Mouse (Mus musculus) R1 (cell line): Measurements from ENCODE around the gene Zswim4.

Experiments used
- DNase-seq: peaks from one replicate; pipeline ENCODE4 v3.0.0-alpha.2; 2018; ENCODE audit warnings: low read depth, low spot score

Gene Zswim4

GRCm38 (mm10) chr8:84200126-84200555 lies 36.7 kb downstream of the Zswim4 start:
- DNase-seq: no peak

GRCm38 (mm10) chr8:84199348-84200125 lies 37.3 kb downstream of the Zswim4 start:
- no peak for DNase-seq

DNA sequence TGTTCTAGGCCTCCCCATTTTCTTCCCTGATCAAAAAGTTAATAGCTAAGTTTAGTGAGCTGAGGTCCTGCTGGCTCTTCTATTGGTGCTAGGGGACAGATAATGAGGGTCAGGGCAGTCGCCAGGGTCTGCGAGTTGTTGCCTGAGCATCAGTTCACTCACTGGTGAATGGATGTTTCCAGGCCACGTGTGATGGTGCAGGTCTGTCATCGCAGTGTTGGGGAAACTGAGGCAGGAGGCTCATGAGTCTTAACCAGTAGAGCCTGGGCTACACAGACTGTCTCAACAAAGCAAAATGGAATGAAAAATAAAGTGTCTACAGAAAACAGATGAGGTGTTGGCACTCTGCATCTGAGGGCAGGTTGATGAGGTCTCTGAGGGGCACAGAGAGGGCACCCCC lies 38.0 kb downstream of the Zswim4 start:
- DNase-seq: no peak

DNA sequence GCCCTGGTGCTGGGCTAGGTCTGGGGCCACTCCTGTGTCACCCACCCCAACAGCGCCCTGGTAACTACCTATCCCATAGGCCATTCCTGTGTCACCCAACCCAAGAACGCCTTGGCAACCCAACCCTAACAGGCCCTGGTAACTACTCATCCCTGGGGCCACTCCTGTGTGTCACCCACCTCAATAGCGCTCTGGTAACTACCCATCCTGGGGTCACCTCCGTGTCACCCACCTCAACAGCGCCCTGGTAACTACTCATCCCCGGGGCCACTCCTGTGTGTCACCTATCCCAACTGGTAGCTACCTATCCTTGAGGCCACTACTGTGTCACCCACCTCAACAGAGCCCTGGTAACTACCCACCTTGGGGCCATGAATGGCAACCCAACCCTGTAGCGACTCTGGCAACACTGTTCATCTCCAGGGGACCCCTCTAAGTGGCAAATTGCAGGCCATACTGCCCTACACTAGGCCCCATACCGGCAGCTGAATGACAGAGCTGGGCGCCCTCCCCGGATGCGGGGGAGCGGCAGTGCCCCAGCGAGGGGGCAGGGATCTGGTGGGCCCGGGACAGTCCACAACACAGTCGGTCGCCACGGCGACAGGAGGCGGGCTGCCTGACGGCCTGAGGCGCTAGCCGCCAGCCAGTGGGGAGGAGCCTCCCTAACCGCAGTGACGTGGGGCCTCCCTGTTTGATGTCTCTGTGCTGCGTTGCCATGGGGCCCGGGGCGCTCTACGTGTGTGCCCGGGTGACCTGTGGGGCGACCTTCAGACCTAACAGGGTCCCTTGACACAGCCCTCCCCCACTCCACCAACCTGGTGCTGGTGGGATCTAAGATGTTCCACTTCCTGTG lies 38.7 kb downstream of the Zswim4 start:
- DNase-seq: peak; percentile 95

- DNase-seq: peak; percentile 98
Measured at GRCm38 (mm10) chr8:84197141-84197921, 39.5 kb downstream of the Zswim4 start.

DNA sequence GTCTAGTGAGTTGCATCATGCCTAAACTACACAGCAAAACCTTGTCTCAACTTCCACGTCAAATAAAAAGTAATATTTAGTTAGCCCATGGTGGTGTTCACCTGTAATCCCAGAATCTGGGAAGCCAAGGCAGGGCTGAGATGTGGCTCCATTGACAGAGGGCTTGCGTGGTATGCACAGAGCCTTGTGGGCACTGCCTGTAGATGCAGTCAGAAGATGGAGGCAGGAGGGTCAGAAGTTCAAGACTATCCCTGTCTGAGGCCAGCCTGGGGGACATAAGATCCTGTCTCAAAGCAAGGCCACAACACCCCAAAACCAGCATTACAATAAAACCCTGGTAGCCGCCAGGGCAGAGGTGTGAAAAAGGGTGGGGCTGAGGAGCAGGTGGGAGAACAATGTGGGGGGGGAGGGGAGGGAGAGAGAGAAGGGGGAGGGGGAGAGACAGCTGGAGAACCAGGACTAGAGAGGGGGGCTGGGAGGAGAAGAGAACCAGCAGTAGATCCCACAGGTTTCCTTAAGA lies 42.6 kb downstream of the Zswim4 start:
- peak; percentile 99 for DNase-seq

DNA sequence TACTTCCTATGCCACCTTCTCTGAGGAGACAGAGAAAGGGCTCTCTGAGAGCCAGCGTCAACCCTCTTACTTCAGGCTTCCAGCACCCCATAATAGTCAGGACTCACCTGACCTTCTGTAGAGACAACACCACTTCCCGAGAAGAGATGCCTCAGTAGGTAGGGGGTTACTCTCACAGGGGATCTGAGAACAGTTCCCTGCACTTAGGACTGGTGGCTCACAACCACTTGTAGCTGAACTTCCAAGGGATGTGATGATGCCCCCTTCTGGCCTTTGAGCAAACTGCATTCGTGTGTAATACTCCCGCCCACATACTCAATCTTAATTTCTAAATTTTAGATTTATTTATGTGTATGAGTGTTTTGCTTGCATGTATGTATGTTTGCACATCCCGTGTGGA lies 43.3 kb downstream of the Zswim4 start:
- peak; percentile 81 for DNase-seq

- no peak for DNase-seq
Measured at GRCm38 (mm10) chr8:84193161-84193560, 43.7 kb downstream of the Zswim4 start.

- DNase-seq: peak; percentile 81
Measured at GRCm38 (mm10) chr8:84192555-84192954, 44.3 kb downstream of the Zswim4 start.

DNA sequence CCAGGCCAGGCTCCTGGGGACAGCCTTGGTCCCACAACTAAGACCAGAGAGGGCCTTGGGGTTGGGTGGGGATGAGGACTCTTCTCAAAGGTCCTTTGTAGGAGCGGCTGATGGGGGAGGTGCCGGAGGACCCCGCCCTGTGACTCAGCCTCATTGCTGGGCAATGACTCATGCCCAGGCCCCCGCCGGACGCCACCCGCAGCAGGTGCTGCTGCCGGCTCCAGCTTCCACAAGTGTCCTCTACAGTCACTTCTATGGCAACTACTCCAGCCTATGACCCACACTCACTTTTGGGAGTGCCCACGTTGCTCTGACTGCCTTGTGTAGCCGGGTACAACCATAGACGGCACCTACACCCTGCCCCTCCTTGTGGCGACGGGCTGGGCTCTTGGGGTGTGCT lies 44.8 kb downstream of the Zswim4 start:
- DNase-seq: peak; percentile 93

DNA sequence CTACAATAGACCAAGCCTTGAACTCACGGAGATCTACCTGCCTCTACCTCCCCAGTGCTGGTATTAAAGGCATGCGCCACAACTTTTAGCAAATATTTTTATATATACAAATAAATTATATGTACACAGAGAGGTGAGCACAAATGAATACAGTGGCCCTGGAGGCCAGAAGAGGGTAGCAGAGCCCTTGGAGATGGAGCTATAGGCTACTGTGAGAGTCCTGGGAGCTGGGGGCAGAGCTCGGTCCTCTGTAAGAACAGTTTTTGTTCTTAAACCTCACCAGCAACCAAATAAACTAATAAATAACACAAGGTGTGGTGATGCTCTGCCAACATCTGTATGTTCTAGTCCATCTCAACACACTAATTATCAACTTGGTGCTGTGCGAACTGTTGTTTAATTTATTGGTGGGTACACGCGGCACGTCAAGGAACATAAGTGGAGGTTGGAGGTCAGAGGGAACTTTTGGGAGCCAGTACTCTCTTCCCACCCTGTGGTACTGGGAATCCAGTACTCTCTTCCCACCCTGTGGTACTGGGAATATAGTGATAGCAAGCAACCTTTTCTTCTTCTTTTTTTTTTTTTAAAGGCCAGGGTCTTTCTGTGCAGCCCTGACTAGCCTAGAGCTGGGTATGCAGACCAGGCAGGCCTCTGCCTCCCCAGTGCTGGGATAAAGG lies 46.5 kb downstream of the Zswim4 start:
- peak; percentile 84 for DNase-seq

- DNase-seq: peak; percentile 95
Measured at GRCm38 (mm10) chr8:84189603-84190002, 47.3 kb downstream of the Zswim4 start.

DNA sequence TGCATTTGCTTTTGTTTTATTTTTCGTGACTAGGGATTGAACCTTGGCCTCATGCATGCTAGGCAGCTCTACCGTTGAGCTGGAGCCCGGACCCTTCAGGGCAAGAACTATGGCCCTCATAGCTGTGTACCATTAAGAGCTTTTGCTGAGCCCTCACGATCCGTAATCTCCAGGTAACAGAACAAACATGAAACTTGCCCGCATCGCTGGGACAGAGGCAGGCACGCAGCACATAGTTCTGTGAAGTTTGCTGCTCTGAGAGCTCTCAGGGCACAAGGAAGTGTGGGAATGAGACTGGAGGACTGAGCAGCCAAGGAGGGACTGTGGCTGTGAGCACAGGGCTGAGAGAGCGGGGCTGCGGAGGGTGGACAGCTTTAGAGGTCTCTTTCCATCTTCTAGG lies 48.2 kb downstream of the Zswim4 start:
- no peak for DNase-seq

- DNase-seq: peak; percentile 91
Measured at GRCm38 (mm10) chr8:84187065-84187755, 49.6 kb downstream of the Zswim4 start.

DNA sequence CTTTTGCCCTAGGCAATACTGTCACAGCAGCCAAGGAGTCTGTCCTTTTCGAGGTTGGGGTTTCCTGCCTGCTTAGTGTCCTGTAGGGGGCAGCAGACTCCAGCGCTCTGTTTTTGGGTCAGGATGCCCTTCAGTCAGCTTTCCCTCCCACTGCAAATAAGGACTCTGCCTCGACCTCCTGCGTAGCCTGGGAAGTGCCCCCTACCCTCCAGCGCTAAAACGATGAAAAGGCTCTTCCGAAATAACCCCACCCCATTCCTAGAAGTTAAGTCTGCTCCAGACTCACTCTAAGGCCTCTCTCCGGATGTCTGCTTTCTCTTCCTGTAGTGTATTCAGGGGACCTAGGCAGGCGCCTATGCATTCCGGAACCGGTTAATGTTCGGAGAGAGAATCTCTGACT lies 50.3 kb downstream of the Zswim4 start:
- peak; percentile 99 for DNase-seq

DNA sequence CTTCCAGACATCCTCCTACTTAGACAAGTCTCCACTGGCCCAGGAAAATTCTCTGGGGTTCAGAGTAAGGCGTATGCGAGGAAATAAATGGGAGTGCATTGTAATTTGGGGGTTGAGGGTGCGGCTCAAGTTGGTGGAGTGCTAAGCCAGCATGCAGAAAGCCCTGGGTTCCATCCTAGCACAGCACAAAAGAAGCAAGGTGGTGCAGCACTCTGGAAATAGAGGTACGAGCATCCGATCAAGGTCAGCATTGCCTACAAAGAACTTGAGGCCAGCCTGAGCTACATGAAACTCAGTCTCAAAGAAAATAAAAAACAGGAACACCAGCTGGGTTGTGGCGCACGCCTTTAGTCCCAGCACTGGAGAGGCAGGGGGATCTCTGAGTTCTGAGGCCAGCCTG lies 51.7 kb downstream of the Zswim4 start, which contains the start of gene Nanos3:
Nanos3 (minus strand) TSS at position 101 of the 400 bp plus-strand sequence.
- DNase-seq: peak; percentile 47

GRCm38 (mm10) chr8:84184085-84185043 lies 52.5 kb downstream of the Zswim4 start:
- DNase-seq: peak; percentile 42

GRCm38 (mm10) chr8:84183261-84184084 lies 53.4 kb downstream of the Zswim4 start:
- DNase-seq: peak; percentile 22
